Mouse (Mus musculus): ENCODE data around the gene Camsap1. TPM values are rescaled to one million over a fixed set of nuclear protein-coding genes. Genes with fewer than 3 reads are reported as not detected.

The Camsap1 gene
- total RNA-seq (2023) = 10 to 100 TPM; 44.9 to 45.7 TPM

GRCm38 (mm10) chr2:25983159-25983907 is at the start of gene Camsap1:
TSS of gene Camsap1 (minus strand) at chr2:25983282.

GRCm38 (mm10) chr2:26021561-26022257 is 38.6 kb upstream of the Camsap1 start, which contains the start of gene Ubac1:
TSS of gene Ubac1 (minus strand) at chr2:26021747.

Other genes starting within 250 kb of the Camsap1 start
- not detected for gene Obp2b, start 246.3 kb downstream of the Camsap1 start, total RNA-seq (2023)
- not detected for gene Lcn3, start 217.7 kb downstream of the Camsap1 start, total RNA-seq (2023)
- not detected for gene Lcn11, start 206.3 kb downstream of the Camsap1 start, total RNA-seq (2023)
- not detected for gene Gm13539, start 201.0 kb downstream of the Camsap1 start, total RNA-seq (2023)
- not detected for gene Glt6d1, start 167.4 kb downstream of the Camsap1 start, total RNA-seq (2023)
- gene Lcn9, start 160.1 kb downstream of the Camsap1 start, total RNA-seq (2023) = not detected
- gene Sohlh1, start 136.0 kb downstream of the Camsap1 start, total RNA-seq (2023) = under 1 TPM in 1 of 2 experiments, not detected in 1; 0.73 TPM
- not detected for gene Kcnt1, start 119.5 kb downstream of the Camsap1 start, total RNA-seq (2023)
- 10 to 100 TPM; 30.4 to 34.8 TPM for gene Ubac1, start 38.5 kb upstream of the Camsap1 start, total RNA-seq (2023)
- gene Nacc2, start 139.9 kb upstream of the Camsap1 start, total RNA-seq (2023) = 1 to 10 TPM; 6.3 to 7.3 TPM
- not detected for gene Lhx3, start 225.0 kb upstream of the Camsap1 start, total RNA-seq (2023)

Data from T-cell, adult 66 days (primary cell).